Mouse (Mus musculus) liver, embryonic 14.5 days (tissue): ENCODE measurements at regions not wholly inside any gene's neighbourhood (a gene's known extent, or its start where the extent isn't known, plus 50 kb on each side); places are given as distances from the start of the nearest gene placed in this dataset.

Experiments
- CTCF ChIP-seq: IDR thresholded peaks from 2 replicates; pipeline ENCODE4 v1.5.1; 2016; ENCODE audit warnings: antibody characterized with exemption, low read depth, control low read depth
- EP300 ChIP-seq: IDR thresholded peaks from 2 replicates; pipeline ENCODE4 v1.6.1; 2016; ENCODE audit warnings: antibody characterized with exemption, low read depth

DNA sequence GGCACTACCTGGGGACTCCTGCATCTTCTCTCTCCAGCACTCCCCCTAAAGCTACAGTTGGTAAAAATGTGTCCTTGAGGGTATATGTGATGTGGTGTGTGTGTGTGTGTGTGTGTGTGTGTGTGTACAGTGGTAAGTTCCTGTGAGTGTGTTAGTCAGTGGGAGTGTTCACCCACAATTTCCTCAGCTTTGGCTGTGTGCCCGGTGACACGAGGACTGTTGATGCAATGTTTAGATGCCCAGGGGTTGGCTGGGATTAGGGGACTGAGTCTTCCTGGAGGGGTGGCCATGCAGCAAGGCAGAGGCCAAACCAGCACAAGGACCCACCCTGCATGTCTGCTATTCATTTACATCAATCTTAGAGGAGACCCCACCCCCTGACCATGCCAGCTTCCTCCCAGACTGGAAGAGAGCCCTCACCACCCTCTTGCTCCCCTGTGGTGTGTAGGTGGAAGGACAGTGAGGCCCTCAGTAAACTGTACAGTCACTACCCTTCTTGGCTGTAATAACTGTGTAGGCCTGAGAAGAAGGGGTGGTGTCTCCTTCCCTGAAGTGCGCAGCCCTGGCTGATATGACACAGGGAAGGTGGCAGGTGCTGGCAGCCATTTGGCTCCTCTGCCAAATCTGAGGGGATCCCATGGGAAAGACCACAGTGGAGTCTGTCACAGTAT lies 75.8 kb upstream of the Gm26897 start:
- no peak for TF ChIP-seq CTCF
- TF ChIP-seq EP300: no peak
